Mouse (Mus musculus): Measurements from ENCODE around the gene Plxnc1. TPM values are rescaled to one million over a fixed set of nuclear protein-coding genes. Genes with fewer than 3 reads are reported as not detected.

Gene Plxnc1
- total and polyA plus RNA-seq, 3 experiments, result 27.6 to 34.4 (median 33.0) TPM

GRCm38 (mm10) chr10:94921751-94922150, 22.9 kb downstream of the Plxnc1 start (continued):
- TF ChIP-seq TCF12 (IDR thresholded peaks at IDR 0.05; ENCODE audit: low read depth, low read length) (peak; percentile 58; the same call in 1 of the 2 replicates), ZC3H11A (IDR thresholded peaks at IDR 0.05; ENCODE audit: low read depth, low read length) (no peak), NRF1 (IDR thresholded peaks at IDR 0.05; ENCODE audit: low read depth, low read length) (no peak), NELFE (IDR thresholded peaks at IDR 0.05; ENCODE audit: low read depth, low read length) (no peak), CHD2 (IDR thresholded peaks at IDR 0.05; ENCODE audit: low read length) (peak; percentile 92), UBTF (IDR thresholded peaks at IDR 0.05; ENCODE audit: low read depth, low read length) (no peak), RAD21 (IDR thresholded peaks at IDR 0.05; ENCODE audit: low read depth, low read length) (no peak; the same call in 1 of the 2 replicates), BHLHE40 (IDR thresholded peaks at IDR 0.05; ENCODE audit: low read depth, low read length) (peak; percentile 77), KAT2A (IDR thresholded peaks at IDR 0.05; ENCODE audit: insufficient replicate concordance, low read length) (no peak), MAX (IDR thresholded peaks at IDR 0.05; ENCODE audit: low read length) (peak; percentile 36; the same call in 1 of the 2 replicates), ZMIZ1 (IDR thresholded peaks at IDR 0.05; ENCODE audit: low read depth, low read length) (0 out of 2 replicates have a peak, but pooled peaks have one; percentile 24), GABPA (IDR thresholded peaks at IDR 0.05; ENCODE audit: insufficient replicate concordance, low read depth, low read length) (no peak), POLR2AphosphoS2 (IDR thresholded peaks at IDR 0.05; ENCODE audit: low read depth, low read length) (no peak; the same call in 1 of the 2 replicates), USF2 (conservative IDR thresholded peaks at IDR 0.05; ENCODE audit: low read depth, low read length) (no peak), ELF1 (IDR thresholded peaks at IDR 0.05; ENCODE audit: low read depth, low read length) (no peak), HCFC1 (IDR thresholded peaks at IDR 0.05; ENCODE audit: low read depth, low read length) (no peak)

GRCm38 (mm10) chr10:94920526-94920925, 24.1 kb downstream of the Plxnc1 start:
- DNase-seq (ENCODE audit: extremely low read depth), result peak; percentile 64
- peak overlapping the region; percentile 69 for H3K9ac ChIP-seq (ENCODE audit: insufficient read depth, low read depth)
- H3K27me3 ChIP-seq (replicated peaks), result no peaks in the 10 kb centered on the region
- H3K9me3 ChIP-seq (replicated peaks; ENCODE audit: low read length), result no peaks in the 10 kb centered on the region
- H3K79me2 ChIP-seq (replicated peaks; ENCODE audit: control insufficient read depth, extremely low read depth, insufficient read depth, poor library complexity, severe bottlenecking), result peaks cover 8% of the 10 kb centered on the region; the same call in 1 of the 2 replicates
- peak overlapping the region; percentile 95 for H3K27ac ChIP-seq (ENCODE audit: insufficient read depth, low read depth)
- in situ Hi-C loops (cut with MboI; ENCODE audit: low pct_ligation_motif_present, low pct_unique_long_range_greater_than_20kb, low sequenced_read_pairs), result loop anchor here (5.0 kb wide), 1 partner anchor 68 kb away; no protein-coding TSS in a partner anchor
- dilution Hi-C loops (cut with MboI; ENCODE audit: extremely low pct_ligation_motif_present, extremely low pct_unique_long_range_greater_than_20kb, low sequenced_read_pairs), result loop anchor here (25.0 kb wide), 1 partner anchor 108 kb away; no protein-coding TSS in a partner anchor
- H3K4me2 ChIP-seq (ENCODE audit: insufficient read depth, low read depth, poor library complexity, severe bottlenecking), result peak overlapping the region; percentile 59
- H3K4me3 ChIP-seq (replicated peaks in 1 of 3; ENCODE audit: low read depth in 2 of 3, low read length in 2 of 3, poor library complexity in 1 of 3), result no peak overlapping the region
- peaks cover 24 to 89% of the 10 kb centered on the region in 2 experiments for H3K4me1 ChIP-seq (ENCODE audit: control insufficient read depth in 1 of 2, insufficient read depth in 2 of 2)
- H3K36me3 ChIP-seq (replicated peaks in 1 of 2; ENCODE audit: control insufficient read depth in 1 of 2, insufficient read depth in 1 of 2, low read length in 1 of 2), result no peaks in the 10 kb centered on the region
- peak; percentile 8; the same call in 1 of the 2 replicates for TF ChIP-seq POLR2A (IDR thresholded peaks at IDR 0.05; ENCODE audit: low read depth, low read length)
- no peak for TF ChIP-seq JUND (conservative IDR thresholded peaks at IDR 0.05; ENCODE audit: low read depth, low read length)
- peak; percentile 56 for TF ChIP-seq BHLHE40 (IDR thresholded peaks at IDR 0.05; ENCODE audit: low read depth, low read length)
- no peak for TF ChIP-seq MAZ (IDR thresholded peaks at IDR 0.05; ENCODE audit: low read depth, low read length)
- no peak for TF ChIP-seq USF1 (IDR thresholded peaks at IDR 0.05; ENCODE audit: low read depth, low read length)
- TF ChIP-seq ELF1 (IDR thresholded peaks at IDR 0.05; ENCODE audit: low read depth, low read length), result no peak
- no peak for TF ChIP-seq CHD1 (IDR thresholded peaks at IDR 0.05; ENCODE audit: low read depth, low read length)
- peak; percentile 53 for TF ChIP-seq IRF4 (IDR thresholded peaks at IDR 0.05; ENCODE audit: low read depth, low read length)
- 0 out of 2 replicates have a peak, but pooled peaks have one; percentile 68 for TF ChIP-seq MYC (IDR thresholded peaks at IDR 0.05; ENCODE audit: low read depth, low read length)
- TF ChIP-seq PAX5 (IDR thresholded peaks at IDR 0.05; ENCODE audit: low read length), result no peak
- TF ChIP-seq ZMIZ1 (IDR thresholded peaks at IDR 0.05; ENCODE audit: low read depth, low read length), result no peak
- no peak for TF ChIP-seq EP300 (IDR thresholded peaks at IDR 0.05; ENCODE audit: low read length)
- TF ChIP-seq MAX (IDR thresholded peaks at IDR 0.05; ENCODE audit: low read length), result no peak; the same call in 1 of the 2 replicates
- peak; percentile 72 for TF ChIP-seq TCF12 (IDR thresholded peaks at IDR 0.05; ENCODE audit: low read depth, low read length)
- no peak for TF ChIP-seq NRF1 (IDR thresholded peaks at IDR 0.05; ENCODE audit: low read depth, low read length)
- TF ChIP-seq NELFE (IDR thresholded peaks at IDR 0.05; ENCODE audit: low read depth, low read length), result no peak
- TF ChIP-seq CTCF (conservative IDR thresholded peaks at IDR 0.05 in 1 of 2, IDR thresholded peaks at IDR 0.05 in 1 of 2; ENCODE audit: low read depth in 2 of 2, low read length in 2 of 2), result no peak
- TF ChIP-seq HCFC1 (IDR thresholded peaks at IDR 0.05; ENCODE audit: low read depth, low read length), result no peak
- TF ChIP-seq SIN3A (IDR thresholded peaks at IDR 0.05; ENCODE audit: low read length), result 0 out of 2 replicates have a peak, but pooled peaks have one; percentile 3
- TF ChIP-seq TBP (conservative IDR thresholded peaks at IDR 0.05; ENCODE audit: low read depth, low read length), result no peak
- TF ChIP-seq ETS1 (conservative IDR thresholded peaks at IDR 0.05; ENCODE audit: low read depth, low read length), result peak; percentile 59
- no peak for TF ChIP-seq RAD21 (IDR thresholded peaks at IDR 0.05; ENCODE audit: low read depth, low read length)
- no peak for TF ChIP-seq USF2 (conservative IDR thresholded peaks at IDR 0.05; ENCODE audit: low read depth, low read length)
- no peak for TF ChIP-seq GABPA (IDR thresholded peaks at IDR 0.05; ENCODE audit: insufficient replicate concordance, low read depth, low read length)
- no peak for TF ChIP-seq MXI1 (IDR thresholded peaks at IDR 0.05; ENCODE audit: low read depth, low read length)
- TF ChIP-seq RCOR1 (conservative IDR thresholded peaks at IDR 0.05; ENCODE audit: low read depth, low read length), result no peak
- no peak for TF ChIP-seq JUN (IDR thresholded peaks at IDR 0.05; ENCODE audit: insufficient read depth, low read depth, low read length)
- TF ChIP-seq ZNF384 (IDR thresholded peaks at IDR 0.05; ENCODE audit: low read depth, low read length), result no peak
- no peak for TF ChIP-seq UBTF (IDR thresholded peaks at IDR 0.05; ENCODE audit: low read depth, low read length)
- TF ChIP-seq CHD2 (IDR thresholded peaks at IDR 0.05; ENCODE audit: low read length), result peak; percentile 5; the same call in 1 of the 2 replicates
- TF ChIP-seq E2F4 (IDR thresholded peaks at IDR 0.05; ENCODE audit: insufficient replicate concordance, low read depth, low read length), result no peak
- TF ChIP-seq KAT2A (IDR thresholded peaks at IDR 0.05; ENCODE audit: insufficient replicate concordance, low read length), result no peak

All from CH12.LX (cell line).